Mouse (Mus musculus) lung, embryonic 16.5 days (tissue): ENCODE data around the gene Gm8113. TPM values are rescaled to one million over a fixed set of nuclear protein-coding genes. Genes with fewer than 3 reads are reported as not detected.
"Not testable (repeated sequence)": the region's sequence is repeated elsewhere in the genome, so short reads cannot be mapped to it uniquely, and the experiment has no call there.

Experiments
- ATAC-seq: fragments of 200-750 bp; cut with Nextera tagmentation; 2 replicates; pipeline ENCODE4 v1.8.0; 2017; ENCODE audit warnings: low read depth, mild to moderate bottlenecking, moderate library complexity
- H3K27ac ChIP-seq: fragments of 300-500 bp; sonication (generic); 2 replicates; pipeline ENCODE4 v1.5.1; 2014; ENCODE audit warnings: mild to moderate bottlenecking, control low read depth, low read length
- H3K27me3 ChIP-seq: fragments of 300-500 bp; sonication (generic); 2 replicates; pipeline ENCODE4 v1.6.1; 2014; ENCODE audit warnings: low read depth, low read length, mixed read lengths; ENCODE audit not compliant: control insufficient read depth, insufficient read depth
- H3K36me3 ChIP-seq: fragments of 300-500 bp; sonication (generic); 2 replicates; pipeline ENCODE4 v1.6.1; 2014; ENCODE audit warnings: low read length; ENCODE audit not compliant: control insufficient read depth, insufficient read depth
- H3K4me1 ChIP-seq: fragments of 300-500 bp; sonication (generic); replicated peaks from 2 replicates; pipeline ENCODE4 v1.6.1; 2014; ENCODE audit warnings: low read length, mixed read lengths; ENCODE audit not compliant: control insufficient read depth, insufficient read depth
- H3K4me2 ChIP-seq: fragments of 300-500 bp; sonication (generic); 2 replicates; pipeline ENCODE4 v1.6.1; 2014; ENCODE audit warnings: low read depth, low read length, control low read depth
- H3K4me3 ChIP-seq: fragments of 300-500 bp; sonication (generic); 2 replicates; pipeline ENCODE4 v1.5.1; 2014; ENCODE audit warnings: mild to moderate bottlenecking, low read length, control low read depth
- H3K9ac ChIP-seq: fragments of 300-500 bp; sonication (generic); 2 replicates; pipeline ENCODE4 v1.6.1; 2014; ENCODE audit warnings: low read length, control low read depth
- H3K9me3 ChIP-seq: fragments of 300-500 bp; sonication (generic); 2 replicates; pipeline ENCODE4 v1.6.1; 2016; ENCODE audit warnings: low read length; ENCODE audit not compliant: control insufficient read depth
- WGBS: fragments of 180-500 bp; shearing (Covaris S2); extraction: QIAGEN DNeasy Blood & Tissue Kit; methylation state at CpG from one replicate; pipeline ENCODE4 v1.1.7; 2014; 5-methylcytosine and 5-hydroxymethylcytosine counted together
- polyA plus RNA-seq: library from polyadenylated mRNA; unstranded; fragments of >200 nt; fragmentation: Nextera tagmentation; extraction: Ambion mirVana; gene quantifications from 2 replicates; pipeline ENCODE4 v1.2.1, GENCODE M21; 2015

Gm8113 gene
- polyA plus RNA-seq, 1 experiment from 2014 or later, result 26.7 TPM

GRCm38 (mm10) chr14:43923459-43923858 is 1.7 kb upstream of the Gm8113 start, which contains the start of gene Ear10:
Gene Ear10 (minus strand): TSS chr14:43923559.
- not testable (repeated sequence) for ATAC-seq, H3K36me3 ChIP-seq, H3K4me1 ChIP-seq, H3K9ac ChIP-seq, H3K4me3 ChIP-seq, H3K4me2 ChIP-seq, H3K27ac ChIP-seq, H3K27me3 ChIP-seq, H3K9me3 ChIP-seq
- 80% methylated on average over 3 of the region's 3 CpGs for WGBS

GRCm38 (mm10) chr14:43925404-43925950 is 287 bp downstream of the Gm8113 start:
- not testable (repeated sequence) for H3K4me1 ChIP-seq, H3K36me3 ChIP-seq, H3K9me3 ChIP-seq, H3K27me3 ChIP-seq
- Histone ChIP-seq H3K4me2 (peak overlapping the region; percentile 48), H3K9ac (peak overlapping the region; percentile 69), H3K4me3 (peak overlapping the region; percentile 58), H3K27ac (peak overlapping the region; percentile 92)
- 5% methylated on average over 21 of the region's 21 CpGs for WGBS
- ATAC-seq, result peak; percentile 82

GRCm38 (mm10) chr14:43932991-43933390 is 7.8 kb downstream of the Gm8113 start:
- not testable (repeated sequence) for H3K4me1 ChIP-seq, H3K27me3 ChIP-seq, H3K4me2 ChIP-seq, H3K4me3 ChIP-seq, H3K9me3 ChIP-seq, H3K9ac ChIP-seq, H3K36me3 ChIP-seq, H3K27ac ChIP-seq, ATAC-seq
- WGBS, result 15% methylated on average over 8 of the region's 8 CpGs

GRCm38 (mm10) chr14:43933399-43933798 is 8.2 kb downstream of the Gm8113 start:
- not testable (repeated sequence) for ATAC-seq, H3K27me3 ChIP-seq, H3K36me3 ChIP-seq, H3K4me3 ChIP-seq, H3K9ac ChIP-seq, H3K27ac ChIP-seq, H3K4me1 ChIP-seq, H3K4me2 ChIP-seq, H3K9me3 ChIP-seq
- WGBS, result 47% methylated on average over 5 of the region's 5 CpGs

- H3K4me2 ChIP-seq, H3K4me3 ChIP-seq, H3K9me3 ChIP-seq, H3K27ac ChIP-seq, H3K9ac ChIP-seq, ATAC-seq, H3K27me3 ChIP-seq, H3K4me1 ChIP-seq, H3K36me3 ChIP-seq: not testable (repeated sequence)
- 54% methylated on average over 1 of the region's 2 CpGs for WGBS
Observed at GRCm38 (mm10) chr14:43953382-43953781, 28.2 kb downstream of the Gm8113 start.

- H3K4me3 ChIP-seq, H3K9ac ChIP-seq, H3K9me3 ChIP-seq, ATAC-seq, H3K27ac ChIP-seq, H3K4me1 ChIP-seq, H3K36me3 ChIP-seq, H3K27me3 ChIP-seq, H3K4me2 ChIP-seq: not testable (repeated sequence)
- WGBS, result no CpG with 5 or more reads among the region's 1 CpGs
Observed at GRCm38 (mm10) chr14:43955074-43955473, 29.9 kb downstream of the Gm8113 start.

- H3K4me1 ChIP-seq, H3K4me3 ChIP-seq, ATAC-seq, H3K27ac ChIP-seq, H3K36me3 ChIP-seq, H3K9me3 ChIP-seq, H3K27me3 ChIP-seq, H3K9ac ChIP-seq, H3K4me2 ChIP-seq: not testable (repeated sequence)
- no CpG with 5 or more reads among the region's 2 CpGs for WGBS
Observed at GRCm38 (mm10) chr14:43956769-43957168, 31.6 kb downstream of the Gm8113 start, which contains the start of gene Ang5. Gene Ang5 (plus strand): TSS chr14:43957069.

Other genes with a start within 250 kb of the Gm8113 start
- gene Gm8165, start 248.2 kb upstream of the Gm8113 start, polyA plus RNA-seq, result not detected in 2 replicates
- gene Gm7324, start 227.6 kb upstream of the Gm8113 start, polyA plus RNA-seq, result 0.91 and 1.2 TPM in 2 replicates
- not detected in 2 replicates for gene Gm16506, start 197.9 kb upstream of the Gm8113 start, polyA plus RNA-seq
- gene Gm6526, start 177.5 kb upstream of the Gm8113 start, polyA plus RNA-seq, result not detected in 2 replicates
- gene Gm8180, start 140.6 kb upstream of the Gm8113 start, polyA plus RNA-seq, result not detected in 2 replicates
- 1.4 TPM in 1 of 2 replicates, not detected in the other for gene Ear1, start 49.9 kb upstream of the Gm8113 start, polyA plus RNA-seq
- not detected in 2 replicates for gene Ear10, start 1.8 kb upstream of the Gm8113 start, polyA plus RNA-seq
- gene Ang5, start 31.7 kb downstream of the Gm8113 start, polyA plus RNA-seq, result not detected in 2 replicates
- gene Ang6, start 76.9 kb downstream of the Gm8113 start, polyA plus RNA-seq, result not detected in 2 replicates
- gene Ear2, start 177.3 kb downstream of the Gm8113 start, polyA plus RNA-seq, result 7.5 and 12.8 TPM in 2 replicates
- gene Gm3327, start 198.5 kb downstream of the Gm8113 start, polyA plus RNA-seq, result not detected in 2 replicates